Mouse (Mus musculus) ES-Bruce4 (cell line): Measurements from ENCODE around the gene Rras.

Experiments used
- CTCF ChIP-seq: IDR thresholded peaks from one replicate; pipeline ENCODE4 v1.8.1; 2011; ENCODE audit warnings: low read depth, low read length
- EP300 ChIP-seq: IDR thresholded peaks from 2 replicates; pipeline ENCODE4 v1.6.1; 2011; ENCODE audit warnings: low read depth, low read length; ENCODE audit not compliant: insufficient read depth
- POLR2A ChIP-seq: IDR thresholded peaks from one replicate; pipeline ENCODE4 v1.8.1; 2011; ENCODE audit warnings: low read length; ENCODE audit not compliant: insufficient read depth

DNA sequence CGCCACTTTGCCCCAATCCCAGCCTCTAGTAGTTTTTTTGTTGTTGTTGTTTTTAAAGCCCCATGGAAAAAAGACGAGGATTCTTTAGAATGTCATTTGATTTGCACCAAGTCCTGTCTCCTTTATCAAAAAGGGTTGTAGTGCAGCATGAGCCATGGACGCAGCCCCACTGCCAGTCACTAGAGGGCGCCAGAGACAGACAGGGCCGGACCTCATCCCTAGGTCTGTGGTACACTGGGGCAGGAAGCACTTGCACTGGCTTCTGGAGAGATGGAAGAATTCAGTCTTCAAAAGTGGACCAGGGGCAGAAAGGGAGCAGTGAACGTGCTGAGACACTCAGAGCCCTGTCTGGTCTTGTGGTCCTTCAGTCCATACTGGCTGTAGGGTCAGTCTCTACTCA, 34.7 kb upstream of the Rras start:
- TF ChIP-seq CTCF = peak; percentile 99
- no peak for TF ChIP-seq EP300
- TF ChIP-seq POLR2A = no peak
